Mouse (Mus musculus): ENCODE data around the gene Nkap. TPM values are rescaled to one million over a fixed set of nuclear protein-coding genes. Genes with fewer than 3 reads are reported as not detected.
"Not testable (repeated sequence)": the region's sequence is repeated elsewhere in the genome, so short reads cannot be mapped to it uniquely, and the experiment has no call there.

Nkap gene
- polyA plus RNA-seq, 1 experiment from 2014 or later = 25.7 TPM

DNA sequence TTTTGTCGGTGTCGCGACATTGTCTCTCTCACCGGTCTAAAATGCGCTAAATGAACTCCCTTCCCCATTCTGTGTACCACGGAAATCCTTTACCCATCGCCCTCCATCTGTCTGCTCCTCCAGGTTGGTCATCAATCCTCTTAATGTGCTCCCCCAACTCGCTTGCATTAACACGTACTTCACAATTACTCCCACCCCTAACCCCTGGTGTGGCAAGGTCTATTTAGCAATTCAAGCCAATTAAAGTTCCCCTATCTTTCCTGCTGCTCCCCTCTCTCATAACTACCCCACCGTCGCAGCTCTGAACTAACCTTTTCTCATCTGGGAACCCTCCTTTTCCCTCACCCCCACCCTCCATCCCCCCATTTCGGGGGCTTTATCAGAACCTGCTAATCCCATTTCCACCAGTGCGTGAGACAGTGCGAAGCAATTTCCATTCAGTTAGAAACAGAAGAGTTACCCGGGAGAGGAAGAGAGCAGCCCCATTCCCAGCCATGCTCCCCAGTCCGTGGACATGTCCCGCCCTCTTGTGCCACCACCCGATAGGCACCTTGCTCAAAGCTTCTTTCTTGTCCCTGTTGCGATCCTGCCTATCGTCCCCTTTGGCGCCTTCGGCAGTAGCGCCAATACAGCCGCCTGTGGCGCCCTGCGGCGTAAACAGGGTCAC lies 16.9 kb upstream of the Nkap start:
- Histone ChIP-seq H3K36me3 (no peaks in the 10 kb centered on the region), H3K4me2 (replicated peaks) (peak overlapping the region; percentile 56), H3K4me3 (peak overlapping the region; percentile 45), H3K9ac (peak overlapping the region; percentile 53), H3K9me3 (replicated peaks) (no peaks in the 10 kb centered on the region), H3K27ac (peak overlapping the region; percentile 83), H3K27me3 (no peaks in the 10 kb centered on the region), H3K4me1 (no peaks in the 10 kb centered on the region)
- ATAC-seq (ENCODE audit: low FRiP score) = peak; percentile 85
- WGBS = 20% methylated on average over 27 of the region's 27 CpGs

- Histone ChIP-seq H3K4me3 (peak within 1 kb of the TSS; percentile 45), H3K9ac (peak within 1 kb of the TSS; percentile 53), H3K9me3 (replicated peaks) (no peaks in the 10 kb centered on the region), H3K27ac (peak within 1 kb of the TSS; percentile 83), H3K27me3 (peaks cover 3% of the 10 kb centered on the region), H3K4me2 (replicated peaks) (peak within 1 kb of the TSS; percentile 56), H3K36me3 (no peaks in the 10 kb centered on the region), H3K4me1 (no peaks in the 10 kb centered on the region)
- 17% methylated on average over 30 of the region's 30 CpGs for WGBS
- ATAC-seq (ENCODE audit: low FRiP score) = peak; percentile 98
These were observed 16.3 kb upstream of the Nkap start, which contains the start of gene Upf3b for GRCm38 (mm10) chrX:37110193-37110880. Gene Upf3b, minus strand, starts transcription at chrX:37110322.

- 80% methylated on average over 4 of the region's 4 CpGs for WGBS
These were observed 15.8 kb upstream of the Nkap start for GRCm38 (mm10) chrX:37110881-37111193.

GRCm38 (mm10) chrX:37117085-37117484 lies 9.5 kb upstream of the Nkap start:
- H3K36me3 ChIP-seq = no peaks in the 10 kb centered on the region
- no peak overlapping the region for H3K9ac ChIP-seq
- H3K4me2 ChIP-seq (replicated peaks) = no peak overlapping the region
- no peaks in the 10 kb centered on the region for H3K9me3 ChIP-seq (replicated peaks)
- WGBS = 53% methylated on average over 2 of the region's 5 CpGs
- no peaks in the 10 kb centered on the region for H3K4me1 ChIP-seq
- peaks cover 19% of the 10 kb centered on the region for H3K27me3 ChIP-seq
- ATAC-seq (ENCODE audit: low FRiP score) = no peak
- H3K4me3 ChIP-seq = no peak overlapping the region
- no peak overlapping the region for H3K27ac ChIP-seq

More at GRCm38 (mm10) chrX:37110881-37111193, 15.8 kb upstream of the Nkap start:
- peaks cover 8% of the 10 kb centered on the region for H3K27me3 ChIP-seq
- no peak for ATAC-seq (ENCODE audit: low FRiP score)
- H3K4me2 ChIP-seq (replicated peaks) = no peak overlapping the region
- H3K9ac ChIP-seq = no peak overlapping the region
- H3K36me3 ChIP-seq = no peaks in the 10 kb centered on the region
- no peak overlapping the region for H3K27ac ChIP-seq
- no peaks in the 10 kb centered on the region for H3K9me3 ChIP-seq (replicated peaks)
- no peaks in the 10 kb centered on the region for H3K4me1 ChIP-seq
- H3K4me3 ChIP-seq = no peak overlapping the region

DNA sequence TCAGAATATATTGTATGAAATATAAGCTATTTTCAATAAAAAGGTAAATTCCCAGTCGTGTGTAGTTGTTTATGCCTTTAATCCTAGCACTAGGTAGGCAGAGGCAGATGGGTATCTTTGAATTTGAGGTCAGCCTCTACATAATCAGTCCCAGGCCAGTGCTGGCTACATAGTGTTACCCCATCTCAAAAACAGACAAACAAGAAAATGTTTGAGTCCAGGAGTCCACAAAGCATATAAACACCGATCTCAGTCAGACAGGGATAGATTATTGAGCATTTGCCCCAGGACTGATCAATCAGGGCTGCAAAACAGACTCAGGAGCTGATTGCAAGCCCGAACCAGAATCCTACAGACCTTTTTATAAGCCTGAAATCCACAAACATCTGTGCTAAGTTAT lies 7.0 kb upstream of the Nkap start:
- H3K27ac ChIP-seq = no peak overlapping the region
- WGBS = 61% methylated on average over 3 of the region's 3 CpGs
- H3K9ac ChIP-seq = no peak overlapping the region
- no peak for ATAC-seq (ENCODE audit: low FRiP score)
- no peaks in the 10 kb centered on the region for H3K4me1 ChIP-seq
- no peaks in the 10 kb centered on the region for H3K9me3 ChIP-seq (replicated peaks)
- H3K27me3 ChIP-seq = peaks cover 19% of the 10 kb centered on the region
- H3K36me3 ChIP-seq = no peaks in the 10 kb centered on the region
- H3K4me2 ChIP-seq (replicated peaks) = no peak overlapping the region
- H3K4me3 ChIP-seq = no peak overlapping the region

DNA sequence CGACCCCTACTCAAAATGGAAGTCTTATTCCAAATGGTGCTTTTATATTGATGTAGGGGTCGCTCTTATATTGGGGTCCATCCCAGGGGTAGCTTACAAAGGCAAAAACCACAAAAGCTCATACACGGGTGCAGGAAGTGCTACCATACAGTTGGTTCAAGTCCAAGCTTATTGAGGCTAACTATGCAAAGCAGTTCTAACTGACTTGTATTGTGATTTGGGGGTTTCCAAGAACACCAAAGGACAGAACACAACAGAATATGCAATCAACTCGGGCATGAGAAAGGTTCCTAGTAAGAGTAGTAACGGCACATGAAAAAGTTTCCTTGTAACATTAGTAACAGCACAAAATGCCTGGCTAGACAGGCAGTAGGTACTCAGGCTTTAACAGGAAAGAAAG lies 6.4 kb upstream of the Nkap start:
- WGBS = 74% methylated on average over 5 of the region's 5 CpGs
- H3K4me1 ChIP-seq = no peaks in the 10 kb centered on the region

DNA sequence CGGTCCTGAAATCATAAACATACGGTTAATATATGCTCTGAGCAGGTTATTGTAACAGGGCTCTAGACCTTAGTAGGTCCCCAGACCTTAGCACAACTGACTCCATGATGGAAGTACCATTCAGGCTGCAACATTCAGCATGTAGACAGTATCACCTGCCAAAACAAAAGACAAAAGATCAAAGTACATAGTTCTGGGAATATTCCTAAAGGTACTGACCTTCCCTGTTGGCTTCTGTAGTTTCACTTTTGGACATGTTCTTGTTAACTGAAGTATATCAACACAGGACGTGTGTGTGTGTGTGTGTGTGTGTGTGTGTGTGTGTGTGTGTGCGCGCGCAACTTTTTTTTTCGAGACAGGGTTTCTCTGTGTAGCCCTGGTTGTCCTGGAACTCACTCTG lies 1.1 kb upstream of the Nkap start:
- Histone ChIP-seq H3K27ac (no peak overlapping the region), H3K9me3 (replicated peaks) (no peaks in the 10 kb centered on the region), H3K36me3 (no peaks in the 10 kb centered on the region), H3K9ac (no peak overlapping the region), H3K4me2 (replicated peaks) (no peak overlapping the region), H3K4me1 (peaks cover 10% of the 10 kb centered on the region), H3K27me3 (no peaks in the 10 kb centered on the region), H3K4me3 (no peak overlapping the region)
- no peak for ATAC-seq (ENCODE audit: low FRiP score)
- 96% methylated on average over 7 of the region's 7 CpGs for WGBS

More for the DNA sequence above, 6.4 kb upstream of the Nkap start:
- H3K4me2 ChIP-seq (replicated peaks) = no peak overlapping the region
- no peak overlapping the region for H3K27ac ChIP-seq
- no peak overlapping the region for H3K4me3 ChIP-seq
- peaks cover 18% of the 10 kb centered on the region for H3K27me3 ChIP-seq
- H3K9me3 ChIP-seq (replicated peaks) = no peaks in the 10 kb centered on the region
- ATAC-seq (ENCODE audit: low FRiP score) = no peak
- no peaks in the 10 kb centered on the region for H3K36me3 ChIP-seq
- no peak overlapping the region for H3K9ac ChIP-seq

DNA sequence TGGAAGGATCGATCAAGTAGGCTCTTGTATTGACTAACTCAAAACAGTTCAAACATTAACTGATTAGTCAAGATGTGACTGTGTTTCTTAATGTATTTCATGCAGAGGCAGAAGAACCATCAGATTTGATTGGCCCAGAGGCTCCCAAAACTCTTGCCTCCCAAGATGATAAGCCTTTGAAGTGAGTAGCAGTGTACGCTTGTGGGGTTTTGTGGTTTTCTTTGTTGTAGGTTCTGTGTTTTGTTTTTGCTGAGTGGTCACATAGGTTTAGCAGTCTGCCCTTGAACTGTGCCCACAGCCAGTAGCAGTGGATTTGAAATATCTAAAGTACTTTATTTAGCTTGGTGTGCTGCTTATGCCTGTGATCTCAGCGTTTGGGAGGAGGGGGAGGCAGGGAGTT lies 15.1 kb downstream of the Nkap start:
- Histone ChIP-seq H3K9me3 (replicated peaks) (no peaks in the 10 kb centered on the region), H3K4me1 (no peaks in the 10 kb centered on the region), H3K4me2 (replicated peaks) (no peak overlapping the region), H3K27me3 (no peaks in the 10 kb centered on the region), H3K36me3 (peaks cover 13% of the 10 kb centered on the region), H3K4me3 (no peak overlapping the region), H3K27ac (no peak overlapping the region), H3K9ac (no peak overlapping the region)
- WGBS = 90% methylated on average over 3 of the region's 3 CpGs
- no peak for ATAC-seq (ENCODE audit: low FRiP score)

DNA sequence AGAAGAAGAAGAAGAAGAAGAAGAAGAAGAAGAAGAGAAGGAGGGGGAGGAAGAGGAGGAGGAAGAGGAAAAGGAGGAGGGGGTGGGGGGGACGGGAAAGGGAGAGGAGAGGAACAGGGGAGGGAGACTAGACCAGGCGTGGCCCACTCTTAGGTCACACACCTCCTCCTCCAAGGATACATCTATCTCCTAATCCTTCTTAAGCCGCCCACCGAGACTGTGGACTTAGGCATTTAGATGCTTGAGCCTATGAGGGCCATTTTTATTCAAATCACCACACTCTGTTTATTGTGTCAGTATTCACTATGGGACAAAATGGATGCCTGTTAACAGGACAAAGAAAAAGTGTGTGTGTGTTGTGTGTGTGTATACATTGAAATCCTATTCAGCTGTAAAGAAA lies 17.9 kb downstream of the Nkap start:
- not testable (repeated sequence) for H3K27me3 ChIP-seq; H3K9me3 ChIP-seq (replicated peaks); H3K36me3 ChIP-seq; H3K27ac ChIP-seq; ATAC-seq (ENCODE audit: low FRiP score); H3K4me1 ChIP-seq; H3K4me3 ChIP-seq; H3K9ac ChIP-seq; H3K4me2 ChIP-seq (replicated peaks)
- WGBS = 66% methylated on average over 2 of the region's 4 CpGs

DNA sequence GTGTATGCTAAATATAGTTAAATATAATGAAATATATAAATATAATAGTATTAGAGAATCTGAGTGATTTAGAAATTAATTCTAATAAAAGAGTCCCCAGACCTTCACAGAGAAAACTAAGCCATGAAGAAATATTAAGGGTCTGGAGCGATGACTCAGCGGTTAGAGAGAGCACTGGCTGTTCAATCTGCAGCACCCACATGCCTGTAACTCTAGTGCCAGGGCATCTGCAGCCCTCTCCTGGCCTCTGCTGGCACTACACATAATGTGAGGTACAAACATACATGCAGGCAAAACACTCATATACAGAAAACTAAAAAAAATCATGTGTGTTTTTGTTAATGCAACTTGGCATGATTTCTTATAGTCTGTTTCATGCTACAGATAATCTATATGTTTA lies 18.4 kb downstream of the Nkap start:
- Histone ChIP-seq H3K4me3 (no peak overlapping the region), H3K27me3 (no peaks in the 10 kb centered on the region), H3K27ac (no peak overlapping the region), H3K4me1 (no peaks in the 10 kb centered on the region), H3K36me3 (no peaks in the 10 kb centered on the region), H3K9me3 (replicated peaks) (no peaks in the 10 kb centered on the region), H3K9ac (no peak overlapping the region), H3K4me2 (replicated peaks) (no peak overlapping the region)
- WGBS = 94% methylated on average over 2 of the region's 2 CpGs
- no peak for ATAC-seq (ENCODE audit: low FRiP score)

DNA sequence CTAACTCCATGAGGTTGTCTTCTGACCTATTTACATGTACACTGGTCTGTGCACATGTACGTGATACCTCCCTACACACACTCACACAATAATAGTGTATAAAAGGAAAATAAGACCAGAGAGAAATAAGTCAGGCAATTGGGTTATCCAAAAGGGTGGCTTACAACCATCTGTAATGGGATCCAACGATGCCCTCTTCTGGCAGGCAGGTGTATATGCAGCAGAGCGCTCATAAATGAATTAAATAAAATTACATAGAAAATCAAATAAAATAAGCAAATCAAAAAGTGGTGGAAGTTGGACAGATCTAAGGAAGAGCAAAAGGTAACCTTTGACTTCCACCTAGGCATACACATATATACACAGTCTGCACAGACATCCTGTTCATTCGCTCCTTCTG lies 31.2 kb downstream of the Nkap start:
- Histone ChIP-seq H3K4me3 (no peak overlapping the region), H3K27me3 (no peaks in the 10 kb centered on the region), H3K36me3 (peaks cover 3% of the 10 kb centered on the region; the same call in 1 of the 2 replicates), H3K9ac (no peak overlapping the region), H3K9me3 (replicated peaks) (no peaks in the 10 kb centered on the region), H3K4me2 (replicated peaks) (no peak overlapping the region), H3K27ac (no peak overlapping the region), H3K4me1 (no peaks in the 10 kb centered on the region)
- ATAC-seq (ENCODE audit: low FRiP score) = no peak
- WGBS = 53% methylated on average over 4 of the region's 4 CpGs

- Histone ChIP-seq H3K4me1 (no peaks in the 10 kb centered on the region), H3K9me3 (replicated peaks) (no peaks in the 10 kb centered on the region), H3K4me2 (replicated peaks) (no peak overlapping the region), H3K36me3 (no peaks in the 10 kb centered on the region), H3K4me3 (no peak overlapping the region), H3K27me3 (peaks cover 4% of the 10 kb centered on the region; the same call in 1 of the 2 replicates), H3K9ac (no peak overlapping the region), H3K27ac (no peak overlapping the region)
- WGBS = 77% methylated on average over 10 of the region's 10 CpGs
- ATAC-seq (ENCODE audit: low FRiP score) = no peak
These were observed 34.6 kb downstream of the Nkap start for GRCm38 (mm10) chrX:37161169-37161568.

GRCm38 (mm10) chrX:37163115-37163514 lies 36.5 kb downstream of the Nkap start:
- H3K4me2 ChIP-seq (replicated peaks) = no peak overlapping the region
- ATAC-seq (ENCODE audit: low FRiP score) = no peak
- H3K9ac ChIP-seq = no peak overlapping the region
- no peaks in the 10 kb centered on the region for H3K4me1 ChIP-seq
- H3K36me3 ChIP-seq = no peaks in the 10 kb centered on the region
- peaks cover 4% of the 10 kb centered on the region; the same call in 1 of the 2 replicates for H3K27me3 ChIP-seq
- H3K9me3 ChIP-seq (replicated peaks) = no peaks in the 10 kb centered on the region
- WGBS = 75% methylated on average over 18 of the region's 18 CpGs
- H3K27ac ChIP-seq = no peak overlapping the region
- H3K4me3 ChIP-seq = no peak overlapping the region

Measured in hindbrain, embryonic 12.5 days (tissue).